Mouse (Mus musculus) layer of hippocampus, postnatal 10 days (tissue): ENCODE measurements at regions not wholly inside any gene's neighbourhood (a gene's known extent, or its start where the extent isn't known, plus 50 kb on each side); places are given as distances from the start of the nearest gene placed in this dataset.
A peak's percentile ranks its signal among the peaks of the same experiment; 100 is the strongest.

Experiments used
- DNase-seq, 2 experiments: peaks; one replicate each; pipeline ENCODE4 v3.0.0; 2021; ENCODE audit warnings: low spot score in 2 of 2

GRCm38 (mm10) chr6:99843507-99843906, 117.3 kb upstream of the Prok2 start:
- DNase-seq, result peak in 1 of 2 experiments; percentile 28

GRCm38 (mm10) chr6:99842723-99843122, 116.5 kb upstream of the Prok2 start:
- no peak for DNase-seq

GRCm38 (mm10) chr6:99840823-99841222, 114.6 kb upstream of the Prok2 start:
- no peak for DNase-seq

GRCm38 (mm10) chr6:99833323-99833722, 107.1 kb upstream of the Prok2 start:
- DNase-seq, result no peak

- DNase-seq, result no peak
Measured at GRCm38 (mm10) chr6:99827625-99828024, 101.4 kb upstream of the Prok2 start.

- DNase-seq, result no peak
Measured at GRCm38 (mm10) chr6:99824808-99825207, 98.6 kb upstream of the Prok2 start.

- no peak for DNase-seq
Measured at GRCm38 (mm10) chr6:99822471-99822870, 96.3 kb upstream of the Prok2 start.

- DNase-seq, result no peak
Measured at GRCm38 (mm10) chr6:99819255-99819929, 93.2 kb upstream of the Prok2 start.

GRCm38 (mm10) chr6:99818486-99818885, 92.3 kb upstream of the Prok2 start:
- no peak for DNase-seq

GRCm38 (mm10) chr6:99817245-99817644, 91.1 kb upstream of the Prok2 start:
- DNase-seq, result no peak

GRCm38 (mm10) chr6:99813102-99813501, 86.9 kb upstream of the Prok2 start:
- DNase-seq, result no peak

- DNase-seq, result no peak
Measured at GRCm38 (mm10) chr6:99811842-99812241, 85.7 kb upstream of the Prok2 start.

- DNase-seq, result peak; percentile 41 to 48
Measured at GRCm38 (mm10) chr6:99810974-99811798, 85.0 kb upstream of the Prok2 start.

GRCm38 (mm10) chr6:99804905-99805245, 78.7 kb upstream of the Prok2 start:
- no peak for DNase-seq

GRCm38 (mm10) chr6:99803983-99804904, 78.1 kb upstream of the Prok2 start:
- peak; percentile 98 for DNase-seq

- no peak for DNase-seq
Measured at GRCm38 (mm10) chr6:99800919-99801318, 74.7 kb upstream of the Prok2 start.

- no peak for DNase-seq
Measured at GRCm38 (mm10) chr6:99800324-99800723, 74.1 kb upstream of the Prok2 start.

GRCm38 (mm10) chr6:99796390-99796789, 70.2 kb upstream of the Prok2 start:
- DNase-seq, result no peak

GRCm38 (mm10) chr6:99793546-99793945, 67.4 kb upstream of the Prok2 start:
- DNase-seq, result no peak

- DNase-seq, result no peak
Measured at GRCm38 (mm10) chr6:99792353-99792752, 66.2 kb upstream of the Prok2 start.

GRCm38 (mm10) chr6:99786977-99787376, 60.8 kb upstream of the Prok2 start:
- DNase-seq, result no peak

GRCm38 (mm10) chr6:99785212-99785611, 59.0 kb upstream of the Prok2 start:
- DNase-seq, result no peak
